Mouse (Mus musculus): Measurements from ENCODE around the gene AI182371.

The AI182371 gene

DNA sequence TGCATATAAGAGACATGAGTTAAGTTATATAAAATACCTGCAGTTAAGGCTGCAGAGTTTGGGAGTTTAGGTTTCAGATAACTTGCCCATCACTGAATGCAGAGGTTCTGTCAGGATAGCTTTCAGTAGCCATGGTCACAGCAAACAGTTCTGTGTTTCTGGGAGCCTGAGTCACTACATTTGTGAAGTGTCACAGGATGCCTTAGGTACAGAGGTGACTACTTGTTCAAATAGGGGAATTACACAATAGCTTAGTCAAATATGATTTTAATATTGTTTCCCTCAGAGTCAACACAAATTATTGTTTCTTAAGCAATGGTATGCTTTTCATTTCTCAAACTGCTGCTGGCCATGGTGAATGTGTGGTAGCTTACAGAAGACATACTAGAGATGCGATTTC lies 32.2 kb downstream of the AI182371 start:
- no peak for DNase-seq (ENCODE audit: low read depth)

DNA sequence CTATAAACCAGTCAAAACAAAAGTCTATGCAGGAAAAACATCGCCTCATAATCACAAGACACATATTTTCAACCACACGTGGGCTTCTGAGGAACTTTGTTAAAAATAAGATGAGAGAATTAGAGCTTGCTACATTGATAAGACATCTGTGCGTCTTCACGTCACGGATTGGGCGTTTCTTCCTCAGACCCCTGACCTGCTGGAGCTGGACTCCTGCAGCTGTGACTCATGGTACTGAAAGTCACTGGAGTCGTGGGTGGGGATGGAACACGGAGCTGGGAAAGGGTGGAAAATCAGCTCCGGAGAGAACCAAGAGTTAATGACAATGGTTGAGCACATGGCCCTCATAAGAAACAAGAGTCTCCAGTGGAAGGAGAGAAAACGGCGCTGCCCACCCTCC lies 34.2 kb downstream of the AI182371 start:
- DNase-seq (ENCODE audit: low read depth), result no peak

DNA sequence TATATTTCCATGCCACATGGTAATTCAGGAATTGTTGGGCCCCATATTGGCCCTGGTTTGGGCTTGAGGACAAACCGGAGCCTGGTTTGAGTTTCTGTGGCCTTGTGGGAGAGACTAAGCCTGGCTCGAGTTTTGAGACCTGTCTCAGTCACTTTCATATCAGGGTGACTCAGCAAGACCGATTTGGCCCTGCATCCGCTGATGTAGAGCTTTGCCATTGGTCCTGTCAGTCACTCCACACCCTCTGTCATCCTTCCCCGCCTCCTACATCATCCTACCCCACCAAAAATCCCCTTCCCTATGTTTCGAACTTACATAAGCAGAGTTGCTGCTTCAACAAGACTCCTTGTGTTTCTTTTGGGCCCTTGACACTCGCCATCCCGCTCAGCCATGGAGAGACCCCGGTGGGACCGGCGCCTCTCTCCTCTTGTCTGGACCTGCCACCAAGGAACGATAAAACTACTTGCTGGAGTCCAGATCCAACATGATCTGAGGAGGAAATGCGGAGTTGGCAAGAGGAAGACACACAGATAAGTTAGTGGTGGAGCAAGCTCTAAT lies 34.7 kb downstream of the AI182371 start:
- DNase-seq (ENCODE audit: low read depth), result no peak

GRCm38 (mm10) chr2:35063333-35064030 lies 37.9 kb downstream of the AI182371 start:
- no peak for DNase-seq (ENCODE audit: low read depth)

GRCm38 (mm10) chr2:35061338-35061737 lies 40.0 kb downstream of the AI182371 start, which contains the start of gene Hc:
TSS of gene Hc (minus strand) at chr2:35061438.
- no peak for DNase-seq (ENCODE audit: low read depth)

- DNase-seq (ENCODE audit: low read depth), result no peak
Observed at GRCm38 (mm10) chr2:35060897-35061296, 40.4 kb downstream of the AI182371 start.

GRCm38 (mm10) chr2:35060256-35060655 lies 41.1 kb downstream of the AI182371 start:
- DNase-seq (ENCODE audit: low read depth), result no peak

DNA sequence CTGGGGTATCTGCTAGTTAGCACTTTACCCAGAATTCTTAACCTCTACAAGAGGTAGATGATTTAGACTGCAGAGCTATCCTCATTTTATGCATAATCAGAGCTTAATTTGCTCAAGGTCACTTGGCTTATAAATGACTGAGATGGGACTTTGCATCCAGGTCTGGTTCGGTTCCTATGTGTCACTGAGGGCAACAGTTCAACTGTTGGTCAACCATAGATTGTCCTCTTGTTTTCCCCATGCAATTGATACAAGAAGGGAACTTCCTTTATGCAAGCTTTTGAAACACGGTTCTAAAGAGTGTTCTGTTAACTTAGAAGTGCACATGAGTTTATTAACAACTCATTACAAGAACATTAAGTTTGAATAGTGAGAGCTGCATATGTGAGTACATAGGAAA lies 43.0 kb downstream of the AI182371 start:
- no peak for DNase-seq (ENCODE audit: low read depth)

DNA sequence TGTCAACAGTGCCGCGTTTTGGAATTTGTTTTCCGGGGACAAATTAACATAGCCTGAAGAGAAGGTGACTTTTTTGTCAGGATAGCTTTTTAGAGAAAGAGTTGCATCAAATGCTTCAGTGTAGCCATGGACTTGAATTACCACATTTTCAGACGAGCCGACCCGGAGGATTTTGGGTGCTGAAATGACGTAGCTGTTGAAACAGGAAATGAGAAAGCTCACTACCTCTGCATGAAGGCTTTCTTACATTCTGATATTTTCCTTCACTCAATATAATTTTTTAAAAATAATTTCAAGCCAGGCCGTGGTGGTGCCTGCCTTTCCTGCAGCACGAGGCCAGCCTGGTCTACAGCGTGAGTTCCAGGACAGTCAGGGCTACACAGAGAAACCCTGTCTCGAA lies 44.1 kb downstream of the AI182371 start:
- DNase-seq (ENCODE audit: low read depth), result peak; percentile 42

- DNase-seq (ENCODE audit: low read depth), result peak; percentile 73
Observed at GRCm38 (mm10) chr2:35048851-35049250, 52.5 kb downstream of the AI182371 start.

GRCm38 (mm10) chr2:35044956-35045355 lies 56.4 kb downstream of the AI182371 start:
- DNase-seq (ENCODE audit: low read depth), result peak; percentile 71

- peak; percentile 21 for DNase-seq (ENCODE audit: low read depth)
Observed at GRCm38 (mm10) chr2:35038580-35039375, 62.6 kb downstream of the AI182371 start.

Data from 416B (cell line).